Mouse (Mus musculus) CH12.LX (cell line): Measurements from ENCODE around the gene Cd38. TPM values are rescaled to one million over a fixed set of nuclear protein-coding genes. Genes with fewer than 3 reads are reported as not detected.

Experiments used
- DNase-seq: peaks from one replicate; pipeline ENCODE4 v3.0.0-alpha.2; 2013; ENCODE audit errors: extremely low read depth
- H3K27ac ChIP-seq: 2 replicates; pipeline ENCODE4 v1.5.1; 2012; ENCODE audit warnings: low read depth, mild to moderate bottlenecking, control low read depth, moderate library complexity; ENCODE audit not compliant: insufficient read depth
- H3K27me3 ChIP-seq: replicated peaks from 2 replicates; pipeline ENCODE3; 2012; ENCODE audit warnings: inconsistent platforms
- H3K36me3 ChIP-seq, 2 experiments: replicated peaks in 1 of 2; 2 replicates each; pipeline versions ENCODE3 to v1.6.1; 2012; ENCODE audit warnings: inconsistent platforms in 1 of 2, low read length in 1 of 2, mild to moderate bottlenecking in 1 of 2, mixed read lengths in 1 of 2, moderate library complexity in 1 of 2; ENCODE audit not compliant: control insufficient read depth in 1 of 2, insufficient read depth in 1 of 2
- H3K4me1 ChIP-seq, 2 experiments: 2 replicates each; pipeline ENCODE4 v1.6.1; 2012; ENCODE audit warnings: inconsistent platforms in 1 of 2, moderate library complexity in 1 of 2; ENCODE audit not compliant: insufficient read depth in 2 of 2, control insufficient read depth in 1 of 2
- H3K4me2 ChIP-seq: 2 replicates; pipeline ENCODE4 v1.6.1; 2012; ENCODE audit warnings: low read depth, mild to moderate bottlenecking, control low read depth; ENCODE audit not compliant: poor library complexity, insufficient read depth, severe bottlenecking
- H3K4me3 ChIP-seq, 3 experiments: fragments of 150-350 bp in 1 of 3; sonication (generic) in 1 of 3; replicated peaks in 1 of 3; 2 replicates each; pipeline versions ENCODE3 to v1.5.1; 2011 to 2012; ENCODE audit warnings: low read depth in 2 of 3, low read length in 2 of 3, mild to moderate bottlenecking in 2 of 3, moderate library complexity in 2 of 3, control low read depth in 1 of 3, improper control_type of control experiment in 1 of 3, inconsistent platforms in 1 of 3, mixed read lengths in 1 of 3; ENCODE audit not compliant: poor library complexity in 1 of 3
- H3K79me2 ChIP-seq: replicated peaks from 2 replicates; pipeline ENCODE4 v1.6.1; 2012; ENCODE audit warnings: mild to moderate bottlenecking, moderate library complexity; ENCODE audit not compliant: control insufficient read depth, poor library complexity, insufficient read depth, severe bottlenecking; ENCODE audit errors: extremely low read depth
- H3K9ac ChIP-seq: 2 replicates; pipeline ENCODE4 v1.6.1; 2012; ENCODE audit warnings: low read depth, mild to moderate bottlenecking, control low read depth, moderate library complexity; ENCODE audit not compliant: insufficient read depth
- H3K9me3 ChIP-seq: replicated peaks from 2 replicates; pipeline ENCODE3; 2012; ENCODE audit warnings: low read length, inconsistent platforms, mixed read lengths
- BHLHE40 ChIP-seq: IDR thresholded peaks from 2 replicates; pipeline ENCODE4 v1.6.1; 2011; ENCODE audit warnings: mild to moderate bottlenecking, low read depth, low read length, improper control_type of control experiment
- E2F4 ChIP-seq: IDR thresholded peaks from 2 replicates; pipeline ENCODE4 v1.6.1; 2011; ENCODE audit warnings: low read depth, low read length, improper control_type of control experiment; ENCODE audit not compliant: insufficient replicate concordance
- ELF1 ChIP-seq: IDR thresholded peaks from 2 replicates; pipeline ENCODE4 v1.6.1; 2014; ENCODE audit warnings: low read depth, mild to moderate bottlenecking, inconsistent platforms, low read length, improper control_type of control experiment
- EP300 ChIP-seq: IDR thresholded peaks from 2 replicates; pipeline ENCODE4 v1.6.1; 2011; ENCODE audit warnings: low read length, improper control_type of control experiment
- IRF4 ChIP-seq: IDR thresholded peaks from 2 replicates; pipeline ENCODE4 v1.6.1; 2014; ENCODE audit warnings: low read depth, mild to moderate bottlenecking, inconsistent platforms, low read length, improper control_type of control experiment
- JUND ChIP-seq: conservative IDR thresholded peaks from 2 replicates; pipeline ENCODE4 v1.6.1; 2011; ENCODE audit warnings: low read depth, low read length, improper control_type of control experiment
- MAZ ChIP-seq: IDR thresholded peaks from 2 replicates; pipeline ENCODE4 v1.6.1; 2012; ENCODE audit warnings: low read depth, mild to moderate bottlenecking, inconsistent platforms, low read length, improper control_type of control experiment, moderate library complexity
- MEF2A ChIP-seq: IDR thresholded peaks from 2 replicates; pipeline ENCODE4 v1.6.1; 2014; ENCODE audit warnings: low read depth, mild to moderate bottlenecking, inconsistent platforms, low read length, improper control_type of control experiment, borderline replicate concordance
- MYC ChIP-seq: IDR thresholded peaks from 2 replicates; pipeline ENCODE4 v1.6.1; 2011; ENCODE audit warnings: low read depth, mild to moderate bottlenecking, improper control_type of control experiment, low read length
- NELFE ChIP-seq: IDR thresholded peaks from 2 replicates; pipeline ENCODE4 v1.6.1; 2011; ENCODE audit warnings: low read depth, low read length, improper control_type of control experiment
- POLR2A ChIP-seq: IDR thresholded peaks from 2 replicates; pipeline ENCODE4 v1.6.1; 2011; ENCODE audit warnings: low read depth, mild to moderate bottlenecking, improper control_type of control experiment, low read length
- POLR2AphosphoS2 ChIP-seq: IDR thresholded peaks from 2 replicates; pipeline ENCODE4 v1.6.1; 2011; ENCODE audit warnings: low read depth, low read length, improper control_type of control experiment
- RAD21 ChIP-seq: IDR thresholded peaks from 2 replicates; pipeline ENCODE4 v1.6.1; 2011; ENCODE audit warnings: low read depth, mild to moderate bottlenecking, low read length, improper control_type of control experiment, moderate library complexity
- UBTF ChIP-seq: IDR thresholded peaks from 2 replicates; pipeline ENCODE4 v1.6.1; 2012; ENCODE audit warnings: low read depth, mild to moderate bottlenecking, inconsistent platforms, low read length, improper control_type of control experiment, moderate library complexity
- USF1 ChIP-seq: IDR thresholded peaks from 2 replicates; pipeline ENCODE4 v1.6.1; 2014; ENCODE audit warnings: low read depth, mild to moderate bottlenecking, inconsistent platforms, low read length, improper control_type of control experiment
- USF2 ChIP-seq: conservative IDR thresholded peaks from 2 replicates; pipeline ENCODE4 v1.6.1; 2011; ENCODE audit warnings: low read depth, low read length, improper control_type of control experiment
- ZC3H11A ChIP-seq: IDR thresholded peaks from 2 replicates; pipeline ENCODE4 v1.6.1; 2012; ENCODE audit warnings: low read depth, mild to moderate bottlenecking, inconsistent platforms, low read length, improper control_type of control experiment
- ZMIZ1 ChIP-seq: IDR thresholded peaks from 2 replicates; pipeline ENCODE4 v1.6.1; 2012; ENCODE audit warnings: low read depth, mild to moderate bottlenecking, inconsistent platforms, low read length, improper control_type of control experiment
- ZNF384 ChIP-seq: IDR thresholded peaks from 2 replicates; pipeline ENCODE4 v1.6.1; 2012; ENCODE audit warnings: low read depth, low read length, improper control_type of control experiment, inconsistent platforms
- dilution Hi-C: fragments of 300-500 bp; cut with MboI; formaldehyde crosslinking; loops from 2 replicates; pipeline ENCODE4 v1.14.3; 2020; ENCODE audit warnings: low sequenced_read_pairs; ENCODE audit not compliant: extremely low pct_unique_long_range_greater_than_20kb, extremely low pct_ligation_motif_present
- in situ Hi-C: fragments of 300-500 bp; cut with MboI; formaldehyde crosslinking; loops from 3 replicates; pipeline ENCODE4 v1.14.3; 2019; ENCODE audit warnings: low sequenced_read_pairs, low pct_ligation_motif_present, low pct_unique_long_range_greater_than_20kb, mixed read lengths
- polyA plus RNA-seq: library from polyadenylated mRNA; unstranded; fragments of >175 nt; gene quantifications from 2 replicates; pipeline ENCODE4 v1.2.1, GENCODE M21; 2012; ENCODE audit warnings: low read depth; ENCODE audit not compliant: insufficient read length
- total RNA-seq, 2 experiments: library from RNA; depleted of rRNA; stranded (reverse); fragments of 300-350 nt in 1 of 2; fragments of >200 nt in 1 of 2; gene quantifications; 2 replicates each; pipeline ENCODE4 v1.2.3; 2012 to 2014

Cd38 gene
- total and polyA plus RNA-seq, 3 experiments = 0.93 to 3.3 (median 1.5) TPM

- dilution Hi-C loops (no loop called here), in situ Hi-C loops (no loop called here)
- Histone ChIP-seq H3K4me3 (no peak overlapping the region), H3K9me3 (peaks cover 13% of the 10 kb centered on the region), H3K9ac (no peak overlapping the region), H3K4me1 (peaks cover 13 to 21% of the 10 kb centered on the region in 2 experiments), H3K79me2 (no peaks in the 10 kb centered on the region), H3K36me3 (no peaks in the 10 kb centered on the region), H3K27ac (no peak overlapping the region), H3K4me2 (no peak overlapping the region), H3K27me3 (no peaks in the 10 kb centered on the region)
- no peak for DNase-seq
- 0 out of 2 replicates have a peak, but pooled peaks have one; percentile 22 for TF ChIP-seq EP300
- TF ChIP-seq E2F4 = no peak
Measured at GRCm38 (mm10) chr5:43855769-43856168, 12.6 kb upstream of the Cd38 start.

GRCm38 (mm10) chr5:43859663-43860062 is 8.7 kb upstream of the Cd38 start:
- Histone ChIP-seq H3K27ac (no peak overlapping the region), H3K9me3 (peaks cover 13% of the 10 kb centered on the region)
- TF ChIP-seq POLR2A (no peak), USF2 (no peak), ZNF384 (no peak), RAD21 (no peak), JUND (no peak), IRF4 (no peak), MYC (no peak), ZC3H11A (no peak)
- TF ChIP-seq, all 38 proteins: peak for 0
- DNase-seq = no peak
- H3K4me2 ChIP-seq = no peak overlapping the region
- dilution Hi-C loops = no loop called here
- peaks cover 5 to 6% of the 10 kb centered on the region in 2 experiments; a peak in 2 of 4 replicates for H3K4me1 ChIP-seq
- no peak overlapping the region for H3K9ac ChIP-seq
- H3K4me3 ChIP-seq = no peak overlapping the region
- no peaks in the 10 kb centered on the region for H3K79me2 ChIP-seq
- in situ Hi-C loops = no loop called here
- H3K27me3 ChIP-seq = no peaks in the 10 kb centered on the region
- H3K36me3 ChIP-seq = no peaks in the 10 kb centered on the region

DNA sequence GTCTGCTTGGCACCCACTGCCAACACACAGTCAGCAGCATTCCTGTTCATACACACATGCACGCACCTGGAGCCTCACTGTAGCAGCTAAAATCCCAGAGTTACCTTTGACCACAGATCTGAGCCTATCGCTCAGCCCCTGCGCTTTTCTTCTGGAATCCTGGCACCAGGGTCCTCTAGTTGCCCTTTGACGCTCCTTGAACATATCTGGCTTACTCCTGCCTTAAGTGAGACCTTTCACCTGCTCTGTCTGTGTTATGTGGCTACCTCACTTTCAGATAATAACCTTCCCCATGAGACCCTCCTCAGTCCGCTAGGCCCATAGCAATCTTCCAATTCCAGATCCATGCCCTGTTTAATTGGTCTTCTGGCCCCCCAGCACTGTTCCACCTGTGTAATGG is 8.3 kb upstream of the Cd38 start:
- Histone ChIP-seq H3K9ac (no peak overlapping the region), H3K27ac (no peak overlapping the region), H3K79me2 (no peaks in the 10 kb centered on the region), H3K27me3 (no peaks in the 10 kb centered on the region), H3K4me3 (no peak overlapping the region), H3K36me3 (no peaks in the 10 kb centered on the region), H3K4me1 (peaks cover under 1 to 2% of the 10 kb centered on the region in 2 experiments; a peak in 1 of 4 replicates), H3K9me3 (peaks cover 13% of the 10 kb centered on the region), H3K4me2 (no peak overlapping the region)
- dilution Hi-C loops = no loop called here
- in situ Hi-C loops = no loop called here
- TF ChIP-seq ELF1 (no peak), ZMIZ1 (no peak), NELFE (no peak), USF1 (no peak), IRF4 (no peak), MEF2A (no peak), MAZ (no peak), RAD21 (no peak), UBTF (no peak), EP300 (no peak), POLR2AphosphoS2 (no peak), BHLHE40 (no peak), JUND (no peak)
- DNase-seq = no peak
